Mouse (Mus musculus) cerebellum, postnatal 10 days (tissue): ENCODE data around the gene Prkcg.
A peak's percentile ranks its signal among the peaks of the same experiment; 100 is the strongest.
"Not testable (repeated sequence)": the region's sequence is repeated elsewhere in the genome, so short reads cannot be mapped to it uniquely, and the experiment has no call there.

Experiments used
- DNase-seq, 2 experiments: peaks; one replicate each; pipeline ENCODE4 v3.0.0; 2021; ENCODE audit warnings: mixed read lengths in 2 of 2

The Prkcg gene

GRCm38 (mm10) chr7:3288976-3289970 is at the start of gene Prkcg, which contains the start of gene Myadm:
TSS of gene Prkcg (plus strand) at chr7:3289179.
TSS of gene Myadm (plus strand) at chr7:3289080.
- DNase-seq, result peak; percentile 87 to 89

DNA sequence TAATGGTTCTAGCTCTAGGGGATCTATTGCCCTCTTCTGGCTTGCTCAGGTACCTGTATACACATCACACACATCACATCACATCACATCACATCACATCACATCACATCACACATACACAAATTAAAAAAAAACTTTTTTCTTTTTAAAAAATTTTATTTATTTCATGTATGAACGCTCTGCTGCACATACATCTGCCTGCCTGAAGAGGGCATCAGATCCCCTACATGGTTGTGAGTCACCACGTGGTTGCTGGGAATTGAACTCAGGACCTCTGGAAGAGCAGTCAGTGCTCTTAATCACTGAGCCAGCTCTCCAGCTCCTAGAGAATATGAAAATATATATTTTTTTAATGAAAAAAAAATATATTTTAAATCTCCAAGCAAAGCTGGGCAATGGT is 49.8 kb upstream of the Prkcg start:
- no peak for DNase-seq

GRCm38 (mm10) chr7:3260701-3261100 is 28.3 kb upstream of the Prkcg start:
- DNase-seq, result no peak

DNA sequence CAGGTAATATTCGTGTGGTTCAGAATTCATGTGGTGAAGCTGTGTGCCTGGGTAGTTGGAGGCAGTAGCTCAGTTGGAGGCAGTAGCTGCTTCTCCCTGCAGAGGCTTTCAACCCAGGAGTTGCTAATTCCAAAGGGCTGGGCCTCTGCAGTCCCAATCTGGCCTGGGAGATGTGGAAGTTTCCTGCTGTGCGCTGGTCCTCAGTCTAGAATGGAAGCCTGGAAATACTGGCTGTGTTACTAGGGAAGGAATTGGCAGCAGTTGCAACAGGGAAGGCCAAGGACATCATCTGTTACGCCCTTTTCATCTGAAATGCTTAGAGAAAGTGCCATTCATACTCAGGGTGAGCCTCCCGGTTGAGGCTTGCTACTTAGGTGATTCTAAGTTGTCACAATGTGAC is 27.5 kb upstream of the Prkcg start:
- DNase-seq, result peak; percentile 42 to 51

DNA sequence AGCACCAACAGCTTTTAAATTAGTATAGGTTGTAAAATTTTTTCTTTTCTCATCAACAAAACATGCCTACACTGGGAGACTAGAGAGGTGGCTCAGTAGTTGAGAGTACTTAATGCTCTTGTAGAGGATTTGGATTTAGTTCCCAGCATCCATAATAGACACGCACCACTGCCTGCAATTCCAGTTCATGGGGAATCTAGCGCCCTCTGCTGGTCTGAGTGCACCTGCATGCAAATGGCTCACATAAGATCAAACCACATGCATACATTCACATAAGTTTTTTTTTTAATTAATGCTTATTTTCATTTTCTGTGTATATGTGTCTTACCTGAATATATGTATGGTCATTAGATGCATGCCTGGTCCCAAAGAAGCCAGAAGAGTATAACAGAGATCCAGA is 26.2 kb upstream of the Prkcg start:
- peak; percentile 53 to 66 for DNase-seq

GRCm38 (mm10) chr7:3264390-3265022 is 24.5 kb upstream of the Prkcg start:
- peak; percentile 9 to 13 for DNase-seq

DNA sequence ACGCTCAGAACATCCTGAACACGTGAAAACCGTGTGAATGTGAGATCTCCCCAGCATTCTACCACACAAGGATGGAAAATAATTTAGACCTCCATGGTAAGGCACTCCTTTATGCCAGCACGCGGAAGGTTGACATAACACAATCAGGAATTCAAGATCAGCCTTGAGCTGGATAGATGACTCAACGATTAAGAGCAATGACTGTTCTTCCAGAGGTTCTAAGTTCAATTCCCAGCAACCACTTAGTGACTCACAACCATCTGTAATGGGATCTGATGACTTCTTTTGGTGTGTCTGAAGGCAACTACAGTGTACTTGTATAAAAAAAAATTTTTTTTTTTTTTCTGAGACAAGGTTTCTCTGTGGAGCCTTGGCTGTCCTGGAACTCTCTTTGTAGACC is 23.7 kb upstream of the Prkcg start:
- no peak for DNase-seq

DNA sequence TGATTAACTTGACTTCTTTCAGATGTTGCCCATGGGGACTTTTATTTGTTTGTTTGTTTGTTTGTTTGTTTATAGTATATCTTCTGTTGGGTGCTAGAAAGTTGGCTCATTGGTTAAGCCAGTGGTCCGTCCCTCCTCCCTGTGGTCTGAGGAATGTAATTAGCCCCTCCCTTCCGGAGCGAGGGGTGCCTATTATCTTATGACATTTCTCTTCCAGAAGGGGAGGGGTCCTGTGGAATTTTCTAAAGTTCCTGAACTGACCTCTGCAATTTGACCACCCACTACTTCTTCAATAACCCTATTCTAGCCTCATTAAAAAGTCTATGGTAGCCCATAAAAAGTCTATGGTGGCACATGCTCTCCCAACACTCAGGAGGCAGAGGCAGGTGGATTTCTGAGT is 21.7 kb upstream of the Prkcg start:
- DNase-seq, result no peak

- DNase-seq, result no peak
These were observed 21.1 kb upstream of the Prkcg start for GRCm38 (mm10) chr7:3267888-3268287.

DNA sequence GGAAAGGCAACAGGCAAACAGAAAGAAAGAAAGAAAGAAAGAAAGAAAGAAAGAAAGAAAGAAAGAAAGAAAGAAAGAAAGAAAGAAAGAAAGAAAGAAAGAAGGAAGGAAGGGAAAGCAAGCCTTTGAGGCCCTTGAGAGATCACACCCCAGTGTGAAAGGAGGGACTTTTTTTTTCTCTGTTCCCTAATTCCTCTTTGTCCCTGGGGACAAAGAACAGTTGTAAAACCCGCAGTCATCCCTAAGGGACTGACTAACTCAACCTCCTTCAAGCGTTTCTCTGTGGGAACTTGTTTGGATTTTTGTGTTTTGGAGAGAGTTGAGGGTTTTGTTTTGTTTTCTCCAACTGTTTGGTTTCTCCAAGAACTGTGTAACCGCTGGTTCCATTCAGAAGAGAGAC is 20.7 kb upstream of the Prkcg start:
- DNase-seq, result no peak

- DNase-seq, result no peak
These were observed 16.8 kb upstream of the Prkcg start for GRCm38 (mm10) chr7:3272206-3272605.

- no peak for DNase-seq
These were observed 13.4 kb upstream of the Prkcg start for GRCm38 (mm10) chr7:3275455-3276170.

GRCm38 (mm10) chr7:3276781-3277180 is 12.2 kb upstream of the Prkcg start:
- DNase-seq, result not testable (repeated sequence)

DNA sequence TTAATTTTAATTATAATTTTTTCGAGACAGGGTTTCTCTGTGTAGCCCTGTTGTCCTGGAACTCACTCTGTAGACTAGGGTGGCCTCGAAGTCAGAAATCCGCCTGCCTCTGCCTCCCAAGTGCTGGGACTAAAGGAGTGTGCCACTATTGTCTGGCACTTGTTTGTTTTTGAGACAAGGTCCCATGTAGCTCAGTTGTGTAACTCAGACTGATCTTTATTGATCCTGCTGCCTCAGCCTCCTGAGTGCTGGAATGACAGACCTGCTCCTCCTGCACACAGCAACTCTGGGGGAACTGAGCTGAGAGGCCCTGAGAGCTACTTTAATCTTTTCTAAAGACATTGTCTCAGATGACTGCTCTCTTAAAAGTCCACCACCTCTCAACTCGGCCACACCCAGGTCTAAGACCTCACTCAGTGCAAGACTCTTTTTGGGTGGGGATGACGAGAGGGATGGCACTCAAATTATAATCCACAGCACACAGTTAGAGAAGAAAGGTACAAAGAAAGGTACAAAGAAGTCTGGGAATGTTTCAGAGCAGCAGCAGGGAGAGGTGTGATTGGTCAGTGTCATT is 8.8 kb upstream of the Prkcg start:
- DNase-seq, result no peak

- DNase-seq, result peak; percentile 41 to 63
These were observed 8.3 kb upstream of the Prkcg start for GRCm38 (mm10) chr7:3280654-3281153.

GRCm38 (mm10) chr7:3281741-3282140 is 7.2 kb upstream of the Prkcg start:
- no peak for DNase-seq

GRCm38 (mm10) chr7:3283081-3283875 is 5.7 kb upstream of the Prkcg start:
- no peak for DNase-seq

- no peak for DNase-seq
These were observed 4.4 kb upstream of the Prkcg start for GRCm38 (mm10) chr7:3284604-3285003.

- DNase-seq, result no peak
These were observed 2.9 kb upstream of the Prkcg start for GRCm38 (mm10) chr7:3286036-3286435.

- peak in 1 of 2 experiments; percentile 27 for DNase-seq
These were observed 1.8 kb upstream of the Prkcg start for GRCm38 (mm10) chr7:3287186-3287585.

GRCm38 (mm10) chr7:3290257-3291033 is 1.5 kb downstream of the Prkcg start:
- peak; percentile 93 to 96 for DNase-seq
